Mouse (Mus musculus) testis, adult 2 months (tissue): ENCODE measurements around the gene Ppp6r1.

Experiments
- CTCF ChIP-seq: fragments of 200-500 bp; IDR thresholded peaks from 2 replicates; pipeline ENCODE4 v1.5.1; 2012; ENCODE audit warnings: low read depth, mild to moderate bottlenecking, inconsistent platforms, low read length, moderate library complexity; ENCODE audit not compliant: control insufficient read depth, insufficient read depth, insufficient replicate concordance
- POLR2A ChIP-seq: fragments of 200-500 bp; IDR thresholded peaks from 2 replicates; pipeline ENCODE4 v1.6.1; 2012; ENCODE audit warnings: low read depth, mild to moderate bottlenecking, inconsistent platforms, low read length, moderate library complexity; ENCODE audit not compliant: control insufficient read depth

DNA sequence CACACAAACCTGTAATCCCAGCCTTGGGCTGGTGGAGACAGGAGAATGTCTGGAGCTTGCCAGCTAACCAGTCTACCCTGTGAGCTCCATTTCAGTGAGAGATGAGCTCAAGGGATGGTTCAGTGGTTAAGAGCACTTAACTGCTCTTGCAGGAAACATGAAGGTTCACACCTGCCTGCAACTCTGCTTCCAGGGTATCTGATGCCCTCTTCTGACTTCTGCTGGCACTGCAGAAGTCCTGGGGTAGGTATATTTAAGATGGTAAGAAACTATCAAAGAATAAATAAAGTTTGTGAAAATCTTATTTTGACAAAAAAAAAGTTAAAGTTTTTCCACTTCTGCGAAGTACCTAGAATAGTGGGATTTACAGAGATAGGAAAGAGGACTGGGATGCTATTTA, 34.5 kb downstream of the Ppp6r1 start:
- TF ChIP-seq CTCF (no peak), POLR2A (no peak)
